Mouse (Mus musculus) neural tube, embryonic 11.5 days (tissue): ENCODE data around the gene Nuak2. TPM values are rescaled to one million over a fixed set of nuclear protein-coding genes. Genes with fewer than 3 reads are reported as not detected.

Source experiments
- ATAC-seq: fragments of 200-750 bp; cut with Nextera tagmentation; 2 replicates; pipeline ENCODE4 v1.8.0; 2017; ENCODE audit warnings: moderate number of reproducible peaks, mild to moderate bottlenecking, moderate TSS enrichment, moderate library complexity; ENCODE audit not compliant: insufficient read depth, low FRiP score, low TSS enrichment
- DNase-seq: peaks from one replicate; pipeline ENCODE4 v3.0.0-alpha.2; 2015; ENCODE audit warnings: low spot score
- H3K27ac ChIP-seq: fragments of 300-500 bp; sonication (generic); 2 replicates; pipeline ENCODE4 v1.5.1; 2014; ENCODE audit warnings: low read depth, mild to moderate bottlenecking, low read length
- H3K27me3 ChIP-seq: fragments of 300-500 bp; sonication (generic); 2 replicates; pipeline ENCODE4 v1.6.1; 2014; ENCODE audit warnings: mild to moderate bottlenecking, low read length, mixed read lengths; ENCODE audit not compliant: control insufficient read depth, insufficient read depth
- H3K36me3 ChIP-seq: fragments of 300-500 bp; sonication (generic); 2 replicates; pipeline ENCODE4 v1.6.1; 2014; ENCODE audit warnings: mild to moderate bottlenecking, low read length, moderate library complexity, mixed read lengths; ENCODE audit not compliant: control insufficient read depth, insufficient read depth
- H3K4me1 ChIP-seq: fragments of 300-500 bp; sonication (generic); 2 replicates; pipeline ENCODE4 v1.6.1; 2014; ENCODE audit warnings: low read length, mixed read lengths; ENCODE audit not compliant: control insufficient read depth, insufficient read depth
- H3K4me2 ChIP-seq: fragments of 300-500 bp; sonication (generic); 2 replicates; pipeline ENCODE4 v1.6.1; 2014; ENCODE audit warnings: low read depth, mild to moderate bottlenecking, moderate library complexity
- H3K4me3 ChIP-seq: fragments of 300-500 bp; sonication (generic); 2 replicates; pipeline ENCODE4 v1.5.1; 2014; ENCODE audit warnings: low read depth, low read length
- H3K9ac ChIP-seq: fragments of 300-500 bp; sonication (generic); 2 replicates; pipeline ENCODE4 v1.6.1; 2014; ENCODE audit warnings: mild to moderate bottlenecking, low read length
- H3K9me3 ChIP-seq: fragments of 300-500 bp; sonication (generic); 2 replicates; pipeline ENCODE4 v1.6.1; 2016; ENCODE audit warnings: low read length; ENCODE audit not compliant: control insufficient read depth
- WGBS: fragments of 180-500 bp; shearing (Covaris S2); extraction: QIAGEN DNeasy Blood & Tissue Kit; methylation state at CpG from one replicate; pipeline ENCODE4 v1.1.7; 2014; 5-methylcytosine and 5-hydroxymethylcytosine counted together
- polyA plus RNA-seq: library from polyadenylated mRNA; unstranded; fragments of >200 nt; fragmentation: Nextera tagmentation; extraction: Ambion mirVana; gene quantifications from 2 replicates; pipeline ENCODE4 v1.2.1, GENCODE M21; 2014

Nuak2 gene
- polyA plus RNA-seq, 1 experiment from 2014 or later: 24.4 TPM

- 7% methylated on average over 8 of the region's 8 CpGs for WGBS
- H3K9ac ChIP-seq: no peak overlapping the region
- ATAC-seq (peak; percentile 73; the same call in 1 of the 2 replicates), DNase-seq (no peak)
- H3K4me3 ChIP-seq: no peak overlapping the region
- H3K27ac ChIP-seq: peak overlapping the region; percentile 45
- peaks cover 7% of the 10 kb centered on the region for H3K4me1 ChIP-seq
- no peaks in the 10 kb centered on the region for H3K27me3 ChIP-seq
- H3K36me3 ChIP-seq: no peaks in the 10 kb centered on the region
- H3K4me2 ChIP-seq: no peak overlapping the region
- H3K9me3 ChIP-seq: no peaks in the 10 kb centered on the region
Observed at GRCm38 (mm10) chr1:132281523-132282176, 34.3 kb upstream of the Nuak2 start.

- H3K4me3 ChIP-seq: no peak overlapping the region
- no peaks in the 10 kb centered on the region for H3K36me3 ChIP-seq
- peak overlapping the region; percentile 45 for H3K27ac ChIP-seq
- WGBS: 78% methylated on average over 2 of the region's 2 CpGs
- DNase-seq (no peak), ATAC-seq (peak; percentile 31; the same call in 1 of the 2 replicates)
- no peak overlapping the region for H3K4me2 ChIP-seq
- peaks cover 7% of the 10 kb centered on the region for H3K4me1 ChIP-seq
- no peaks in the 10 kb centered on the region for H3K27me3 ChIP-seq
- no peak overlapping the region for H3K9ac ChIP-seq
- H3K9me3 ChIP-seq: no peaks in the 10 kb centered on the region
Observed at GRCm38 (mm10) chr1:132282177-132282536, 33.8 kb upstream of the Nuak2 start.

DNA sequence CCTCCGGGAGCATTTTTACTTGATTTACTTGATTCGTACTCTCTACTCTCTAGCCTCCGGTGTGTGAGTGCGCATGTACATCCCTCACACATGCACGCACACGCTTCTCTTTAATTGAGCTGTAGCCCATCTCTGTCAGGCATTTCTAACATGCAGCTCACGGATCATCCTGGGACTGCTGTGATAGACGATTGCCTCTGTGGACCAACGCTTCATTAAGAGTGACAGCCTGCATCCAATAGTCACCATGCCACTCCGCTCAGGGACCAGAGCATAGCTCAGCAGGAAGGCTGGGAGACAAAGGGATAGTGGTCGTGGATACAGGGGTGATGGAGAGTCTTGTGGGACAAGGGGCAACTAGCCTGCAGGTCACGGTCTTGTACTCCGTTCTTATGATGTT is 32.9 kb upstream of the Nuak2 start:
- no peaks in the 10 kb centered on the region for H3K27me3 ChIP-seq
- 46% methylated on average over 13 of the region's 13 CpGs for WGBS
- H3K36me3 ChIP-seq: no peaks in the 10 kb centered on the region
- ATAC-seq (peak; percentile 32), DNase-seq (peak; percentile 58)
- H3K4me3 ChIP-seq: no peak overlapping the region
- H3K27ac ChIP-seq: peak overlapping the region; percentile 60; the same call in 1 of the 2 replicates
- no peaks in the 10 kb centered on the region for H3K9me3 ChIP-seq
- H3K9ac ChIP-seq: no peak overlapping the region
- H3K4me2 ChIP-seq: no peak overlapping the region
- peaks cover 7% of the 10 kb centered on the region for H3K4me1 ChIP-seq

DNA sequence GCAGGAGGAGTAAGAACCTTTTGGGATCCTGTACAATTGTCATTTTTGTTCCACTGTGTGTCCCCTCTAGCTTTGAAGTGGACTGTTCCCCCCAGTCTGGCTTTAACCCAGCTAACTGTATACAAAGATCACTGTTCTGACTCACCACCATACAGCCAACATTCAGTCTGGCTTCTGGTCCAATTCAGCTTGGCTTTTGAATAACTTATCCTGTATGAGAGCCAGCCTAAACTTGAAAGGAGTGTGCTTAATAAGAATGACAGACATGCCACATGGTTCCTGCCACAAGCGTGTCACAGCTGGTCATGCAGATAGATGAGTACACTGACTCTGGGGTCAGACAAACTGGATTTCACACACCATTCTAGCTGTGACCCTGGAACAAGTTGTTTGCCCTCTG is 29.2 kb upstream of the Nuak2 start:
- H3K36me3 ChIP-seq: no peaks in the 10 kb centered on the region
- no peak overlapping the region for H3K4me2 ChIP-seq
- no peaks in the 10 kb centered on the region for H3K27me3 ChIP-seq
- peaks cover 15% of the 10 kb centered on the region for H3K4me1 ChIP-seq
- ATAC-seq (no peak), DNase-seq (no peak)
- WGBS: 87% methylated on average over 1 of the region's 1 CpGs
- no peak overlapping the region for H3K4me3 ChIP-seq
- no peak overlapping the region for H3K27ac ChIP-seq
- no peak overlapping the region for H3K9ac ChIP-seq
- H3K9me3 ChIP-seq: no peaks in the 10 kb centered on the region

GRCm38 (mm10) chr1:132287445-132287844 is 28.5 kb upstream of the Nuak2 start:
- no peak overlapping the region for H3K9ac ChIP-seq
- ATAC-seq (no peak), DNase-seq (no peak)
- WGBS: 81% methylated on average over 2 of the region's 2 CpGs
- H3K36me3 ChIP-seq: no peaks in the 10 kb centered on the region
- no peak overlapping the region for H3K4me3 ChIP-seq
- no peak overlapping the region for H3K27ac ChIP-seq
- H3K4me1 ChIP-seq: peaks cover 19% of the 10 kb centered on the region
- H3K9me3 ChIP-seq: no peaks in the 10 kb centered on the region
- no peaks in the 10 kb centered on the region for H3K27me3 ChIP-seq
- H3K4me2 ChIP-seq: no peak overlapping the region

GRCm38 (mm10) chr1:132287991-132288451 is 27.9 kb upstream of the Nuak2 start:
- no peak overlapping the region for H3K9ac ChIP-seq
- H3K4me2 ChIP-seq: no peak overlapping the region
- H3K27ac ChIP-seq: no peak overlapping the region
- no peak overlapping the region for H3K4me3 ChIP-seq
- ATAC-seq (no peak), DNase-seq (no peak)
- H3K27me3 ChIP-seq: no peaks in the 10 kb centered on the region
- H3K4me1 ChIP-seq: peaks cover 19% of the 10 kb centered on the region
- no peaks in the 10 kb centered on the region for H3K36me3 ChIP-seq
- H3K9me3 ChIP-seq: no peaks in the 10 kb centered on the region
- 20% methylated on average over 11 of the region's 11 CpGs for WGBS

DNA sequence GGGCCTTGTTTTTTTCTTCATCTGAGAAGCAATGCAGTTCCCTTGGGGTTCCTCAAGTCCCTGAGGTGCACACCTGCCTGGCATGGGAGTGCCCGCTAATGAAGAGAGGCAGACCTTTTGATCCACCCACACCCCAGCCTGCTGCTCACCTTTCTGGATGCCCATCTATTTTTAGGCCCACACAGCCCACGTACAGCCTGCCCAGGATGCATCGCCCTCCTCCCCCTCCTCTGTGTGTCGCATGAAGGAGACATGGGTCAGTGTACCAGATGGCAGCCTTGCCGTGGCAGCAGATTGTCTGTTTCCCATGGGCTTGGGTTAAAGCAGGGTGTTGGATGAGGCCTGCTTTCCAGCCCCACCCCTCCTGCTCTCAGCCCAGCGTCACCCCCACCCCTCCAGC is 26.0 kb upstream of the Nuak2 start:
- ATAC-seq (no peak), DNase-seq (no peak)
- no peak overlapping the region for H3K9ac ChIP-seq
- no peaks in the 10 kb centered on the region for H3K9me3 ChIP-seq
- H3K27me3 ChIP-seq: no peaks in the 10 kb centered on the region
- H3K4me2 ChIP-seq: no peak overlapping the region
- WGBS: 59% methylated on average over 6 of the region's 6 CpGs
- no peaks in the 10 kb centered on the region for H3K36me3 ChIP-seq
- no peak overlapping the region for H3K4me3 ChIP-seq
- peaks cover 19% of the 10 kb centered on the region for H3K4me1 ChIP-seq
- no peak overlapping the region for H3K27ac ChIP-seq

- Histone ChIP-seq H3K9me3 (no peaks in the 10 kb centered on the region), H3K4me3 (no peak overlapping the region), H3K27me3 (no peaks in the 10 kb centered on the region), H3K4me1 (peaks cover 19% of the 10 kb centered on the region), H3K9ac (no peak overlapping the region; the same call in 1 of the 2 replicates), H3K4me2 (no peak overlapping the region), H3K36me3 (no peaks in the 10 kb centered on the region), H3K27ac (peak overlapping the region; percentile 27; the same call in 1 of the 2 replicates)
- peak; percentile 58 for DNase-seq
- 0 out of 2 replicates have a peak, but pooled peaks have one; percentile 9 for ATAC-seq
- WGBS: 26% methylated on average over 11 of the region's 11 CpGs
Observed at GRCm38 (mm10) chr1:132290921-132291675, 24.8 kb upstream of the Nuak2 start.
